ENCODE assay signal across 6 mouse cellular contexts in genomic region chr6:67679106-67679505, GRCm38 (mm10).
DNase-seq lines count a peak whose midpoint lies in the region; ATAC-seq and TF ChIP-seq lines count a peak whose summit lies in the region.
"Not testable (repeated sequence)": the region's sequence is repeated elsewhere in the genome, so short reads cannot be mapped to it uniquely, and the experiment has no call there.

No protein-coding gene starts in this region.

- not testable (repeated sequence) for H3K4me2 ChIP-seq in hindbrain, embryonic 11.5 days (replicated peaks; ENCODE audit: low read depth, low read length); liver, embryonic 14.5 days (ENCODE audit: low read depth)

- TF ChIP-seq POLR2A in kidney, adult 2 months (IDR thresholded peaks at IDR 0.05; ENCODE audit: low read depth, low read length): not testable (repeated sequence)

- H3K9me3 ChIP-seq in hindbrain, embryonic 11.5 days (ENCODE audit: control insufficient read depth, low read length); liver, embryonic 14.5 days (ENCODE audit: control insufficient read depth, low read length): not testable (repeated sequence)

- not testable (repeated sequence) for H3K27me3 ChIP-seq in hindbrain, embryonic 11.5 days (ENCODE audit: control insufficient read depth, insufficient read depth, low read length); kidney, adult 2 months (replicated peaks; ENCODE audit: control insufficient read depth, insufficient read depth, low read length); liver, embryonic 14.5 days (ENCODE audit: control insufficient read depth, insufficient read depth, low read length)

- not testable (repeated sequence) for H3K27ac ChIP-seq in hindbrain, embryonic 11.5 days (ENCODE audit: low read depth, low read length); kidney, adult 2 months (ENCODE audit: insufficient read depth, low read depth, low read length); liver, embryonic 14.5 days

- not testable (repeated sequence) for H3K4me3 ChIP-seq in hindbrain, embryonic 11.5 days (ENCODE audit: low read depth, low read length); kidney, adult 2 months (ENCODE audit: insufficient read depth, low read depth, low read length); liver, embryonic 14.5 days (ENCODE audit: insufficient read depth in 1 of 2, low read depth in 2 of 2, low read length in 2 of 2)

- ATAC-seq in erythroid progenitor cell, adult 5-6 weeks (replicated peaks; ENCODE audit: low FRiP score, poor library complexity, severe bottlenecking): peak; percentile 20; the same call in 1 of the 2 replicates
- ATAC-seq in hindbrain, embryonic 11.5 days (ENCODE audit: low FRiP score): 0 out of 2 replicates have a peak, but pooled peaks have one; percentile 8
- ATAC-seq in liver, embryonic 14.5 days (ENCODE audit: insufficient read depth): 0 out of 2 replicates have a peak, but pooled peaks have one; percentile 28
- 0 out of 2 replicates have a peak, but pooled peaks have one; percentile 13 for ATAC-seq in megakaryocyte-erythroid progenitor cell, adult 5-6 weeks (replicated peaks; ENCODE audit: low FRiP score, low TSS enrichment, poor library complexity, severe bottlenecking)

- H3K4me1 ChIP-seq in hindbrain, embryonic 11.5 days (replicated peaks; ENCODE audit: control insufficient read depth, insufficient read depth, low read length); kidney, adult 2 months (ENCODE audit: control insufficient read depth, insufficient read depth, low read length); liver, embryonic 14.5 days (replicated peaks; ENCODE audit: control insufficient read depth in 2 of 2, insufficient read depth in 2 of 2, low read length in 1 of 2): not testable (repeated sequence)

- 57% methylated on average over 1 of the region's 1 CpGs for WGBS in hindbrain, embryonic 11.5 days
- WGBS in kidney, adult 2 months: 32% methylated on average over 1 of the region's 1 CpGs
- 24% methylated on average over 1 of the region's 1 CpGs for WGBS in liver, embryonic 14.5 days (ENCODE audit: insufficient replicate concordance)

- TF ChIP-seq EP300 in liver, embryonic 14.5 days (IDR thresholded peaks at IDR 0.05; ENCODE audit: low read depth): not testable (repeated sequence)

- not testable (repeated sequence) for TF ChIP-seq CTCF in kidney, adult 2 months (conservative IDR thresholded peaks at IDR 0.05; ENCODE audit: insufficient read depth, insufficient read length, low read depth, low read length); liver, embryonic 14.5 days (IDR thresholded peaks at IDR 0.05; ENCODE audit: low read depth)

- DNase-seq in heart, adult 11 months: peak; percentile 79
- not testable (repeated sequence) for DNase-seq in hindbrain, embryonic 11.5 days (ENCODE audit: low spot score); liver, embryonic 14.5 days (ENCODE audit: low read depth in 3 of 3, low spot score in 3 of 3)
- peak; percentile 4 for DNase-seq in kidney, adult 2 months

- not testable (repeated sequence) for H3K36me3 ChIP-seq in hindbrain, embryonic 11.5 days (ENCODE audit: control insufficient read depth, insufficient read depth, low read length); kidney, adult 2 months (ENCODE audit: control insufficient read depth, insufficient read depth, low read length); liver, embryonic 14.5 days (replicated peaks; ENCODE audit: control insufficient read depth, insufficient read depth, low read depth)

- not testable (repeated sequence) for H3K9ac ChIP-seq in hindbrain, embryonic 11.5 days (ENCODE audit: low read depth, low read length); liver, embryonic 14.5 days (replicated peaks)
